Mouse (Mus musculus): ENCODE measurements around the gene Cybc1. TPM values are rescaled to one million over a fixed set of nuclear protein-coding genes. Genes with fewer than 3 reads are reported as not detected.
A peak's percentile ranks its signal among the peaks of the same experiment; 100 is the strongest.

Cybc1 gene
- polyA plus RNA-seq, 1 experiment from 2014 or later, result 24.3 TPM

GRCm38 (mm10) chr11:121232706-121233105 is 3.6 kb upstream of the Cybc1 start:
- Histone ChIP-seq H3K4me2 (ENCODE audit: low read length) (no peak overlapping the region), H3K4me3 (replicated peaks; ENCODE audit: low read depth, low read length) (no peak overlapping the region), H3K4me1 (replicated peaks; ENCODE audit: insufficient read depth, low read length) (peaks cover 11% of the 10 kb centered on the region; the same call in 1 of the 2 replicates), H3K9ac (ENCODE audit: low read depth, low read length) (no peak overlapping the region), H3K27ac (no peak overlapping the region), H3K9me3 (replicated peaks; ENCODE audit: low read length) (no peaks in the 10 kb centered on the region), H3K27me3 (ENCODE audit: insufficient read depth, low read length) (no peaks in the 10 kb centered on the region), H3K36me3 (ENCODE audit: insufficient read depth, low read length) (no peaks in the 10 kb centered on the region)
- DNase-seq (ENCODE audit: low spot score) (no peak), ATAC-seq (replicated peaks; ENCODE audit: low FRiP score, low read depth) (no peak)
- 35% methylated on average over 4 of the region's 4 CpGs for WGBS
- no peak for TF ChIP-seq CTCF (IDR thresholded peaks at IDR 0.05; ENCODE audit: low read depth)

- Histone ChIP-seq H3K4me3 (replicated peaks; ENCODE audit: low read depth, low read length) (no peak overlapping the region), H3K9ac (ENCODE audit: low read depth, low read length) (no peak overlapping the region), H3K27ac (no peak overlapping the region), H3K9me3 (replicated peaks; ENCODE audit: low read length) (no peaks in the 10 kb centered on the region), H3K4me1 (replicated peaks; ENCODE audit: insufficient read depth, low read length) (peaks cover 13% of the 10 kb centered on the region; the same call in 1 of the 2 replicates), H3K27me3 (ENCODE audit: insufficient read depth, low read length) (no peaks in the 10 kb centered on the region), H3K4me2 (ENCODE audit: low read length) (no peak overlapping the region), H3K36me3 (ENCODE audit: insufficient read depth, low read length) (no peaks in the 10 kb centered on the region)
- DNase-seq (ENCODE audit: low spot score) (no peak), ATAC-seq (replicated peaks; ENCODE audit: low FRiP score, low read depth) (no peak)
- no peak for TF ChIP-seq CTCF (IDR thresholded peaks at IDR 0.05; ENCODE audit: low read depth)
- WGBS, result 60% methylated on average over 4 of the region's 4 CpGs
Measured at GRCm38 (mm10) chr11:121231628-121232291, 2.6 kb upstream of the Cybc1 start.

- WGBS, result 78% methylated on average over 4 of the region's 4 CpGs
- Histone ChIP-seq H3K27me3 (ENCODE audit: insufficient read depth, low read length) (no peaks in the 10 kb centered on the region), H3K36me3 (ENCODE audit: insufficient read depth, low read length) (no peaks in the 10 kb centered on the region), H3K4me2 (ENCODE audit: low read length) (no peak overlapping the region), H3K4me1 (replicated peaks; ENCODE audit: insufficient read depth, low read length) (peaks cover 11% of the 10 kb centered on the region; the same call in 1 of the 2 replicates), H3K9me3 (replicated peaks; ENCODE audit: low read length) (no peaks in the 10 kb centered on the region), H3K27ac (no peak overlapping the region), H3K4me3 (replicated peaks; ENCODE audit: low read depth, low read length) (no peak overlapping the region), H3K9ac (ENCODE audit: low read depth, low read length) (no peak overlapping the region)
- no peak for TF ChIP-seq CTCF (IDR thresholded peaks at IDR 0.05; ENCODE audit: low read depth)
- ATAC-seq (replicated peaks; ENCODE audit: low FRiP score, low read depth), result no peak
- DNase-seq (ENCODE audit: low spot score), result no peak
Measured at GRCm38 (mm10) chr11:121231191-121231590, 2.1 kb upstream of the Cybc1 start.

- 0 out of 2 replicates have a peak, but pooled peaks have one; percentile 4 for ATAC-seq (replicated peaks; ENCODE audit: low FRiP score, low read depth)
- 19% methylated on average over 21 of the region's 21 CpGs for WGBS
Measured at GRCm38 (mm10) chr11:121228129-121229017, 749 bp downstream of the Cybc1 start.

GRCm38 (mm10) chr11:121221321-121222010 is 7.7 kb downstream of the Cybc1 start:
- H3K27ac ChIP-seq, result no peak overlapping the region
- H3K4me1 ChIP-seq (replicated peaks; ENCODE audit: insufficient read depth, low read length), result no peaks in the 10 kb centered on the region
- H3K9ac ChIP-seq (ENCODE audit: low read depth, low read length), result no peak overlapping the region
- no peaks in the 10 kb centered on the region for H3K27me3 ChIP-seq (ENCODE audit: insufficient read depth, low read length)
- no peak for ATAC-seq (replicated peaks; ENCODE audit: low FRiP score, low read depth)
- no peak for DNase-seq (ENCODE audit: low spot score)
- H3K4me3 ChIP-seq (replicated peaks; ENCODE audit: low read depth, low read length), result no peak overlapping the region
- H3K4me2 ChIP-seq (ENCODE audit: low read length), result no peak overlapping the region
- H3K36me3 ChIP-seq (ENCODE audit: insufficient read depth, low read length), result peaks cover 67% of the 10 kb centered on the region
- no peaks in the 10 kb centered on the region for H3K9me3 ChIP-seq (replicated peaks; ENCODE audit: low read length)
- no peak for TF ChIP-seq CTCF (IDR thresholded peaks at IDR 0.05; ENCODE audit: low read depth)
- 88% methylated on average over 6 of the region's 6 CpGs for WGBS

More at GRCm38 (mm10) chr11:121228129-121229017, 749 bp downstream of the Cybc1 start:
- Histone ChIP-seq H3K36me3 (ENCODE audit: insufficient read depth, low read length) (peaks cover 25% of the 10 kb centered on the region), H3K27ac (peak overlapping the region; percentile 87), H3K9me3 (replicated peaks; ENCODE audit: low read length) (no peaks in the 10 kb centered on the region), H3K4me2 (ENCODE audit: low read length) (peak overlapping the region; percentile 80), H3K4me3 (replicated peaks; ENCODE audit: low read depth, low read length) (peak overlapping the region; percentile 58), H3K4me1 (replicated peaks; ENCODE audit: insufficient read depth, low read length) (peaks cover 9% of the 10 kb centered on the region; the same call in 1 of the 2 replicates), H3K27me3 (ENCODE audit: insufficient read depth, low read length) (no peaks in the 10 kb centered on the region), H3K9ac (ENCODE audit: low read depth, low read length) (peak overlapping the region; percentile 63)
- no peak for DNase-seq (ENCODE audit: low spot score)
- no peak for TF ChIP-seq CTCF (IDR thresholded peaks at IDR 0.05; ENCODE audit: low read depth)

GRCm38 (mm10) chr11:121220771-121221170 is 8.4 kb downstream of the Cybc1 start:
- Histone ChIP-seq H3K9me3 (replicated peaks; ENCODE audit: low read length) (no peaks in the 10 kb centered on the region), H3K4me2 (ENCODE audit: low read length) (no peak overlapping the region), H3K4me1 (replicated peaks; ENCODE audit: insufficient read depth, low read length) (no peaks in the 10 kb centered on the region), H3K27me3 (ENCODE audit: insufficient read depth, low read length) (no peaks in the 10 kb centered on the region), H3K27ac (no peak overlapping the region), H3K4me3 (replicated peaks; ENCODE audit: low read depth, low read length) (no peak overlapping the region), H3K36me3 (ENCODE audit: insufficient read depth, low read length) (peaks cover 67% of the 10 kb centered on the region), H3K9ac (ENCODE audit: low read depth, low read length) (no peak overlapping the region)
- WGBS, result 85% methylated on average over 5 of the region's 5 CpGs
- ATAC-seq (replicated peaks; ENCODE audit: low FRiP score, low read depth) (no peak), DNase-seq (ENCODE audit: low spot score) (no peak)
- no peak for TF ChIP-seq CTCF (IDR thresholded peaks at IDR 0.05; ENCODE audit: low read depth)
